9 mouse cellular contexts compared by ENCODE assay signal in the genomic region with DNA sequence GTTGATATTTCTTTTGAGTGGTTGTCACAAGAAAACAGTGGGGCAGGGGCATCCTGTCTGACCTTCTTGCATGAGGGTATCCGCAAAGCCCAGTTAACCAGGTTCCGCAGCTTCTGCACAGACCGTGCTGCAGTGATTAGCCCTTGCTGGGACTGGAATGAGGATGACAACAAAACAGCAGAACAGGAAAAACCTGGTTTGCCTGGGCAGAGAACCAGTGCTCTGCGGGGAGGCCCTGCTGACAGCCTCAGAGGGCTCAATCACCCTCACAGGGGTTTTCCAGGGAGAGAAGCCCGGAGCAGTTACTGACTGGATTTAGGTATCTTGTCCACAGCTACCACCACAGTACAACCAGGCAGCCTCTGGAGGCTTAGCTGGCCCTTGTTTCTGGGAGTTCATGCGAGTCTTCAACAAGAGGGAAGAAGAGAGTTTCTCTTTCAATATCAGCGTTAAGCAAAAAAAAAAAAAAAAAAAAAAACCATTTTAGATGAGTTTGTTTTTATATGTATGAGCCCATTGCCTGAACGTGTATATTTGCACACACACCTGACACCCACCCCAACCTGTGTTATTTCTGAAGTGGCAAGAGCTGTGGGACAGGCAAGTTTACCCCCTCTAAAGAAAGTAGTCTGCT. TPM values are rescaled to one million over a fixed set of nuclear protein-coding genes. Genes with fewer than 3 reads are reported as not detected.
DNase-seq lines count a peak whose midpoint lies in the region.
"Had no signal": no experiment of that assay in that cellular context is flagged by ENCODE, and none has a peak within 500 bp of the region (broad histone marks: within the 10 kb centered on the region; RNA-seq: fewer than 3 reads in every experiment).

No protein-coding gene starts in this region.

- peak; percentile 30 to 56 for DNase-seq in cerebellum, postnatal 14 days
- DNase-seq in cerebellum, adult 11 months, result no peak
- DNase-seq in urinary bladder, adult 18-20 months (ENCODE audit: low spot score in 2 of 2), result peak; percentile 59 to 64
- DNase-seq in urinary bladder, postnatal 10 days (ENCODE audit: low spot score), result no peak
- peak; percentile 47 for DNase-seq in kidney, postnatal 10 days
- no peak for DNase-seq in adrenal gland, postnatal 4 days (ENCODE audit: low spot score in 2 of 2)
- no peak for DNase-seq in right cerebral cortex, postnatal 10 days (ENCODE audit: low spot score in 2 of 2)
- no peak for DNase-seq in layer of hippocampus, postnatal 10 days (ENCODE audit: low spot score in 2 of 2)
- DNase-seq: liver had no signal

RNA-seq across cellular contexts. Expression of gene Psma6, which starts 49.9 kb away (rescaled TPM):
- total RNA-seq in adrenal gland, postnatal 4 days (2021), result 100 to 1,000 TPM; 234 to 258 TPM
- 100 to 1,000 TPM; 167 to 168 TPM for total RNA-seq in layer of hippocampus, postnatal 10 days (2021)

RNA-seq across cellular contexts. Expression of gene Nfkbia, which starts 58.5 kb away (rescaled TPM):
- total RNA-seq in adrenal gland, postnatal 4 days (2021), result 100 to 1,000 TPM; 108 to 131 TPM
- total RNA-seq in layer of hippocampus, postnatal 10 days (2021), result 10 to 100 TPM; 34.0 to 43.0 TPM

Comparison
In these comparisons a context has a peak if more than half of its experiments do, and no peak if none do; other contexts are left out.
1. DNase-seq: peak in cerebellum, postnatal 14 days (2 of 2), urinary bladder, adult 18-20 months (2 of 2) and kidney, postnatal 10 days (single experiment); none in cerebellum, adult 11 months (single experiment), urinary bladder, postnatal 10 days (single experiment), adrenal gland, postnatal 4 days (0 of 2), right cerebral cortex, postnatal 10 days (0 of 2) and layer of hippocampus, postnatal 10 days (0 of 2).